Mouse (Mus musculus) lung, postnatal 0 days (tissue): ENCODE results near the gene Mrpl35. TPM values are rescaled to one million over a fixed set of nuclear protein-coding genes. Genes with fewer than 3 reads are reported as not detected.

ENCODE experiments used
- ATAC-seq: fragments of 200-750 bp; cut with Nextera tagmentation; 2 replicates; pipeline ENCODE4 v1.8.0; 2017; ENCODE audit warnings: moderate library complexity
- DNase-seq: peaks from one replicate; pipeline ENCODE4 v3.0.0-alpha.2; 2016; ENCODE audit warnings: low spot score
- H3K27ac ChIP-seq: fragments of 300-500 bp; sonication (generic); 2 replicates; pipeline ENCODE4 v1.5.1; 2014; ENCODE audit warnings: antibody characterized with exemption, mild to moderate bottlenecking, low read length, mixed read lengths
- H3K27me3 ChIP-seq: fragments of 300-500 bp; sonication (generic); replicated peaks from 2 replicates; pipeline ENCODE4 v1.6.1; 2014; ENCODE audit warnings: low read length, mixed read lengths; ENCODE audit not compliant: insufficient read depth
- H3K36me3 ChIP-seq: fragments of 300-500 bp; sonication (generic); 2 replicates; pipeline ENCODE4 v1.6.1; 2014; ENCODE audit warnings: low read length, mixed read lengths; ENCODE audit not compliant: insufficient read depth
- H3K4me1 ChIP-seq: fragments of 300-500 bp; sonication (generic); 2 replicates; pipeline ENCODE4 v1.6.1; 2014; ENCODE audit warnings: antibody characterized with exemption, low read depth, low read length, mixed read lengths; ENCODE audit not compliant: insufficient read depth
- H3K4me2 ChIP-seq: fragments of 300-500 bp; sonication (generic); replicated peaks from 2 replicates; pipeline ENCODE4 v1.6.1; 2014; ENCODE audit warnings: low read depth, mild to moderate bottlenecking, low read length, moderate library complexity, mixed read lengths
- H3K4me3 ChIP-seq: fragments of 300-500 bp; sonication (generic); 2 replicates; pipeline ENCODE4 v1.5.1; 2014; ENCODE audit warnings: low read depth, low read length
- H3K9ac ChIP-seq: fragments of 300-500 bp; sonication (generic); replicated peaks from 2 replicates; pipeline ENCODE4 v1.6.1; 2014; ENCODE audit warnings: low read depth, mild to moderate bottlenecking
- H3K9me3 ChIP-seq: fragments of 300-500 bp; sonication (generic); 2 replicates; pipeline ENCODE4 v1.6.1; 2016; ENCODE audit warnings: low read length, mixed read lengths
- CTCF ChIP-seq: IDR thresholded peaks from 2 replicates; pipeline ENCODE4 v1.5.1; 2016; ENCODE audit warnings: antibody characterized with exemption, mild to moderate bottlenecking
- EP300 ChIP-seq: IDR thresholded peaks from 2 replicates; pipeline ENCODE4 v1.6.1; 2016; ENCODE audit warnings: antibody characterized with exemption, mild to moderate bottlenecking, control low read depth
- WGBS: fragments of 180-500 bp; shearing (Covaris S2); extraction: QIAGEN DNeasy Blood & Tissue Kit; methylation state at CpG from one replicate; pipeline ENCODE4 v1.1.7; 2014; 5-methylcytosine and 5-hydroxymethylcytosine counted together
- polyA plus RNA-seq: library from polyadenylated mRNA; unstranded; fragments of >200 nt; fragmentation: Nextera tagmentation; extraction: Ambion mirVana; gene quantifications from 2 replicates; pipeline ENCODE4 v1.2.1, GENCODE M21; 2015

The Mrpl35 gene
- polyA plus RNA-seq, 1 experiment from 2014 or later, result 37.8 TPM

GRCm38 (mm10) chr6:71788348-71788747, 38.4 kb downstream of the Mrpl35 start:
- H3K27me3 ChIP-seq, result no peaks in the 10 kb centered on the region
- H3K4me1 ChIP-seq, result no peaks in the 10 kb centered on the region
- ATAC-seq, result no peak
- no peaks in the 10 kb centered on the region for H3K9me3 ChIP-seq
- DNase-seq, result no peak
- H3K27ac ChIP-seq, result no peak overlapping the region
- no peaks in the 10 kb centered on the region for H3K36me3 ChIP-seq
- H3K9ac ChIP-seq, result no peak overlapping the region
- TF ChIP-seq CTCF (no peak), EP300 (no peak)
- 45% methylated on average over 9 of the region's 9 CpGs for WGBS
- H3K4me3 ChIP-seq, result no peak overlapping the region
- H3K4me2 ChIP-seq, result no peak overlapping the region

- H3K4me1 ChIP-seq, result no peaks in the 10 kb centered on the region
- DNase-seq (no peak), ATAC-seq (no peak)
- 87% methylated on average over 5 of the region's 5 CpGs for WGBS
- no peak overlapping the region for H3K9ac ChIP-seq
- H3K9me3 ChIP-seq, result no peaks in the 10 kb centered on the region
- no peak overlapping the region for H3K4me3 ChIP-seq
- no peaks in the 10 kb centered on the region for H3K36me3 ChIP-seq
- no peak overlapping the region for H3K4me2 ChIP-seq
- TF ChIP-seq EP300, result no peak
- no peak for TF ChIP-seq CTCF
- no peak overlapping the region for H3K27ac ChIP-seq
- no peaks in the 10 kb centered on the region for H3K27me3 ChIP-seq
Observed at GRCm38 (mm10) chr6:71783165-71783564, 43.6 kb downstream of the Mrpl35 start.

GRCm38 (mm10) chr6:71780431-71780830, 46.3 kb downstream of the Mrpl35 start:
- Histone ChIP-seq H3K9ac (no peak overlapping the region), H3K4me2 (no peak overlapping the region), H3K27ac (no peak overlapping the region), H3K4me1 (no peaks in the 10 kb centered on the region), H3K36me3 (no peaks in the 10 kb centered on the region), H3K4me3 (no peak overlapping the region), H3K27me3 (no peaks in the 10 kb centered on the region), H3K9me3 (no peaks in the 10 kb centered on the region)
- DNase-seq (no peak), ATAC-seq (no peak)
- WGBS, result 66% methylated on average over 7 of the region's 7 CpGs
- TF ChIP-seq EP300, result no peak
- no peak for TF ChIP-seq CTCF

- ATAC-seq (no peak), DNase-seq (no peak)
- Histone ChIP-seq H3K9me3 (no peaks in the 10 kb centered on the region), H3K36me3 (no peaks in the 10 kb centered on the region), H3K4me2 (no peak overlapping the region), H3K4me1 (no peaks in the 10 kb centered on the region), H3K4me3 (no peak overlapping the region), H3K27me3 (no peaks in the 10 kb centered on the region), H3K27ac (no peak overlapping the region), H3K9ac (no peak overlapping the region)
- TF ChIP-seq CTCF (no peak), EP300 (no peak)
- WGBS, result 72% methylated on average over 2 of the region's 2 CpGs
Observed at GRCm38 (mm10) chr6:71779831-71780230, 46.9 kb downstream of the Mrpl35 start.

- Histone ChIP-seq H3K27me3 (no peaks in the 10 kb centered on the region), H3K36me3 (no peaks in the 10 kb centered on the region), H3K9me3 (no peaks in the 10 kb centered on the region), H3K4me2 (no peak overlapping the region), H3K4me1 (no peaks in the 10 kb centered on the region), H3K27ac (no peak overlapping the region), H3K4me3 (no peak overlapping the region), H3K9ac (no peak overlapping the region)
- 86% methylated on average over 5 of the region's 5 CpGs for WGBS
- ATAC-seq, result no peak
- TF ChIP-seq CTCF (no peak), EP300 (no peak)
- no peak for DNase-seq
Observed at GRCm38 (mm10) chr6:71778016-71778415, 48.8 kb downstream of the Mrpl35 start.

GRCm38 (mm10) chr6:71772636-71773208, 54.0 kb downstream of the Mrpl35 start:
- H3K27me3 ChIP-seq, result no peaks in the 10 kb centered on the region
- H3K4me1 ChIP-seq, result peaks cover 3% of the 10 kb centered on the region; the same call in 1 of the 2 replicates
- no peak overlapping the region for H3K4me3 ChIP-seq
- 0 out of 2 replicates have a peak, but pooled peaks have one; percentile 29 for TF ChIP-seq EP300
- no peak for TF ChIP-seq CTCF
- no peaks in the 10 kb centered on the region for H3K36me3 ChIP-seq
- H3K9ac ChIP-seq, result no peak overlapping the region
- DNase-seq (peak; percentile 89), ATAC-seq (peak; percentile 93)
- no peaks in the 10 kb centered on the region for H3K9me3 ChIP-seq
- WGBS, result 48% methylated on average over 7 of the region's 7 CpGs
- H3K27ac ChIP-seq, result 0 out of 2 replicates have a peak overlapping the region, but pooled peaks have one; percentile 51
- H3K4me2 ChIP-seq, result no peak overlapping the region
